Mouse (Mus musculus): ENCODE results near the gene Gm11037.

- no peak for TF ChIP-seq CTCF (IDR thresholded peaks at IDR 0.05; ENCODE audit: insufficient read depth, low read depth, low read length)
- no peak for TF ChIP-seq POLR2A (IDR thresholded peaks at IDR 0.05; ENCODE audit: insufficient read depth, low read depth, low read length)
Measured at GRCm38 (mm10) chr2:131167984-131168383, 34.7 kb downstream of the Gm11037 start.

All from olfactory bulb, adult 2 months (tissue).